Mouse (Mus musculus) bone marrow, adult 2 months (tissue): Measurements from ENCODE around the gene Mpig6b.

Experiments
- CTCF ChIP-seq: fragments of 200-500 bp; IDR thresholded peaks from 2 replicates; pipeline ENCODE4 v1.5.1; 2011; ENCODE audit warnings: low read length, control low read depth; ENCODE audit not compliant: control insufficient read depth, insufficient read depth
- POLR2A ChIP-seq: fragments of 200-500 bp; IDR thresholded peaks from 2 replicates; pipeline ENCODE4 v1.6.1; 2011; ENCODE audit warnings: low read depth, mild to moderate bottlenecking, control low read depth, low read length, borderline replicate concordance; ENCODE audit not compliant: control insufficient read depth

DNA sequence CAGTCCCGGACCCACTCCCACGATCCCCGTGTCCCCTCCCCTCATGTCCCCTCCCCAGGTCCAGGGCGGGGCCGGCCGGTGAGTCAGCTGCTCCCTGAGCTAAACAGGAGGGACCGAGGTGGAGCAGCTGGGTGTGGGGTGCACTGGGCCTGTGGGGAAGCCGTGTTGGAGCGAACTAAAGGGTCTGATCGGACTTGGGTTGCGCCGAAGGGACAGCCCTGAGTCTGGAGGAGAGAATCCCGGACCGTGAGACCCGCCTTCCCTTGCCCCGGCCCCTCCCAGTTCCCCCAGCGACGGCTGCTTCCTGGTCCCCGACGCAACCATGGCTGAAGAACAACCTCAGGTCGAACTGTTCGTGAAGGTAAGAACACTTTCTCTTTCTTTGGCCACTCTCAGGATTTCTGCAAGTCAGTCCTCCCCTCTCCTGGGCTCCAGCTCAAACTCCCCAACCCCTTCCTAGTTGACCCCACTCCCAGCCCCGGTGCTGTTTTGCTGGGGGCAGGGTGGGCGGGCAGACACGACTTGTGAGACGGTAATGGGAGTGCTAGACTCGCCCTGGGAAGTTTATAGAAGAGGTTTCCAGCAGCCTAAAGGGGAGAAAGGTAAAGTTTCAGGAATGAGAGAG lies 15.7 kb downstream of the Mpig6b start:
- TF ChIP-seq CTCF: no peak
- TF ChIP-seq POLR2A: peak; percentile 93
